Mouse (Mus musculus): Measurements from ENCODE around the gene Zbtb7a. TPM values are rescaled to one million over a fixed set of nuclear protein-coding genes. Genes with fewer than 3 reads are reported as not detected.
"Not testable (repeated sequence)": the region's sequence is repeated elsewhere in the genome, so short reads cannot be mapped to it uniquely, and the experiment has no call there.

Zbtb7a gene
- polyA plus RNA-seq, 1 experiment from 2014 or later, result 94.1 TPM

DNA sequence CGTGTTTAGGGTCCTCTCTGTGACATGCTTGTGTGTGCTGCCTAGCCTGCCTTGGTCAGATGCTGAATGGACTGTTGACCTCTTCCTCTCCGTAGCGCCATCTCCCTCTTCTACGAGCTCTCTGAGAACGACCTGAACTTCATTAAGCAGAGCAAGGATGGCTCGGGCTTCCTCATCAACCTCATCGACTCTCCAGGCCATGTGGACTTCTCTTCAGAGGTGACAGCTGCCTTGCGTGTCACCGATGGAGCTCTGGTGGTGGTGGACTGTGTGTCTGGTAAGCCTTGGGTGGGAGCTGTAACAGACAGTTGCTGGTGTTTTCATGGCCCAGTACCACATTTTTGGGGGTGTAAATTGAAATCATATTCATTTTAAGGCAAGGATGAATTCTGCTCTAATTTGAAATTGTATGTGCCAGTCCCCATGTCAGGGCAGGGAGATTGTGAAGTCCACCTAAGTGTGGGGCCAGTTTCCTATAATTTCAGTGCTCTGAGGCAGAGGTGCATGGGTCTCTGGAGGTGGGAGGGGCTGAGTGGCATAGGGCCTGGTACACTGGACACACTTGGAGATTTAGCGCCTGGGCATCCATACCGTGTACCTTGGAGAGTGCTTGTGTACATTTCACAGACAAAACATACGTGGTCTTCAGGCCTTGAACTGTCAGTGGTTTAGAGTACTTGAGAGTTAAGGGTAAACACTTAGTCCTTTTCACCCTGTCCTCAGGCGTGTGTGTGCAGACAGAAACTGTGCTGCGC lies 43.1 kb downstream of the Zbtb7a start:
- Histone ChIP-seq H3K9ac (ENCODE audit: low read length) (peak overlapping the region; percentile 99), H3K4me1 (replicated peaks; ENCODE audit: control insufficient read depth, insufficient read depth) (peaks cover 4% of the 10 kb centered on the region; the same call in 1 of the 2 replicates), H3K27ac (replicated peaks) (no peak overlapping the region), H3K4me2 (replicated peaks; ENCODE audit: low read depth) (peak overlapping the region; percentile 72), H3K4me3 (ENCODE audit: low read depth, low read length) (peak overlapping the region; percentile 94), H3K36me3 (ENCODE audit: control insufficient read depth, insufficient read depth, low read length) (peaks cover 41% of the 10 kb centered on the region), H3K27me3 (ENCODE audit: control insufficient read depth, insufficient read depth, low read length) (no peaks in the 10 kb centered on the region), H3K9me3 (ENCODE audit: control insufficient read depth, low read length) (no peaks in the 10 kb centered on the region)
- DNase-seq (ENCODE audit: low spot score) (no peak), ATAC-seq (ENCODE audit: low FRiP score, low TSS enrichment) (no peak)
- TF ChIP-seq EP300 (optimal IDR thresholded peaks at IDR 0.05) (no peak), CTCF (IDR thresholded peaks at IDR 0.05; ENCODE audit: low read depth) (no peak)
- WGBS, result 53% methylated on average over 14 of the region's 14 CpGs

DNA sequence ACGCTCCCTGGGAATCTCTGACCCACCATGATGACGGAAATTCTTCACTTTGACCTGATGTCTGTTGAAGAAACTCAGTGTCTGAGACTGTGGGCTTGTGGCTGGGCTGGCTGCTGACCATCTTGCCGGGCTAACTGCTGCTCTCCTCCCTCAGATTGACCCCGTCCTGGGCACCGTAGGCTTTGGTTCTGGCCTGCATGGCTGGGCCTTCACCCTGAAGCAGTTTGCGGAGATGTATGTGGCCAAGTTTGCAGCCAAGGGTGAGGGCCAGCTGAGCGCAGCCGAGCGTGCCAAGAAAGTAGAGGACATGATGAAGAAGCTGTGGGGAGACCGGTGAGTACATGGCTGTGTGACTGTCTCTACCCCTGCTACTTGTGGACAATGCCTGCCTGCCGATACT lies 43.9 kb downstream of the Zbtb7a start:
- no peak overlapping the region for H3K4me2 ChIP-seq (replicated peaks; ENCODE audit: low read depth)
- no peak overlapping the region for H3K4me3 ChIP-seq (ENCODE audit: low read depth, low read length)
- no peak for ATAC-seq (ENCODE audit: low FRiP score, low TSS enrichment)
- WGBS, result 86% methylated on average over 11 of the region's 11 CpGs
- no peaks in the 10 kb centered on the region for H3K9me3 ChIP-seq (ENCODE audit: control insufficient read depth, low read length)
- peaks cover 8% of the 10 kb centered on the region; the same call in 1 of the 2 replicates for H3K4me1 ChIP-seq (replicated peaks; ENCODE audit: control insufficient read depth, insufficient read depth)
- H3K27ac ChIP-seq (replicated peaks), result no peak overlapping the region
- TF ChIP-seq EP300 (optimal IDR thresholded peaks at IDR 0.05) (no peak), CTCF (IDR thresholded peaks at IDR 0.05; ENCODE audit: low read depth) (no peak)
- DNase-seq (ENCODE audit: low spot score), result no peak
- peaks cover 41% of the 10 kb centered on the region for H3K36me3 ChIP-seq (ENCODE audit: control insufficient read depth, insufficient read depth, low read length)
- no peak overlapping the region; the same call in 1 of the 2 replicates for H3K9ac ChIP-seq (ENCODE audit: low read length)
- H3K27me3 ChIP-seq (ENCODE audit: control insufficient read depth, insufficient read depth, low read length), result no peaks in the 10 kb centered on the region

DNA sequence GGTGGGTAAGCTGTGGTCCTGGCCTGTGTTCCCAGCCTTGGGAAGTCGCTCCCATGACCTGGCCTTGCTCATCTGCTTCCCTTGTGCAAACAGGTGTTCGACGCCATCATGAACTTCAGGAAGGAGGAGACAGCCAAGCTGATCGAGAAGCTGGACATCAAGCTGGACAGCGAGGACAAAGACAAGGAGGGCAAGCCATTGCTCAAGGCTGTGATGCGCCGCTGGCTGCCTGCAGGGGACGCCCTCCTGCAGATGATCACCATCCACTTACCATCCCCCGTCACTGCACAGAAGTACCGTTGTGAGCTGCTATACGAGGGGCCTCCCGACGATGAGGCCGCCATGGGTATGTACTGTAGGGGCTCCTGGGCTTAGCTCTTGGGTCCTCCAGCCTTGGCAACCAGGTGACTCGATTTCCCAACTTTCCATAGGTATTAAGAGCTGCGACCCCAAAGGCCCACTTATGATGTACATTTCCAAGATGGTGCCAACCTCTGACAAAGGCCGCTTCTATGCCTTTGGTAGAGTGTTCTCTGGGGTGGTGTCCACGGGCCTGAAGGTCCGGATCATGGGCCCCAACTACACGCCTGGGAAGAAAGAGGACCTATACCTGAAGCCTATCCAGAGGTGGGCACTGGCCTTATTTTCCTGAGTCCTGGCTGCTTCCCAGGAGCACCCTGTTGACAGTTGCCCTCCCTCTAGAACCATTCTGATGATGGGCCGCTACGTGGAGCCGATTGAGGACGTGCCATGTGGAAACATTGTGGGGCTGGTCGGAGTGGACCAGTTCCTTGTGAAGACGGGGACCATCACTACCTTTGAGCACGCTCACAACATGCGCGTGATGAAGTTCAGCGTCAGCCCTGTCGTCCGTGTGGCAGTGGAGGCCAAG lies 44.7 kb downstream of the Zbtb7a start:
- Histone ChIP-seq H3K27ac (replicated peaks) (no peak overlapping the region; the same call in 1 of the 2 replicates), H3K4me3 (ENCODE audit: low read depth, low read length) (no peak overlapping the region), H3K4me1 (replicated peaks; ENCODE audit: control insufficient read depth, insufficient read depth) (peaks cover 9% of the 10 kb centered on the region; the same call in 1 of the 2 replicates), H3K9ac (ENCODE audit: low read length) (no peak overlapping the region), H3K9me3 (ENCODE audit: control insufficient read depth, low read length) (no peaks in the 10 kb centered on the region), H3K27me3 (ENCODE audit: control insufficient read depth, insufficient read depth, low read length) (no peaks in the 10 kb centered on the region), H3K4me2 (replicated peaks; ENCODE audit: low read depth) (no peak overlapping the region), H3K36me3 (ENCODE audit: control insufficient read depth, insufficient read depth, low read length) (peaks cover 41% of the 10 kb centered on the region)
- peak; percentile 42 for TF ChIP-seq CTCF (IDR thresholded peaks at IDR 0.05; ENCODE audit: low read depth)
- TF ChIP-seq EP300 (optimal IDR thresholded peaks at IDR 0.05), result no peak
- no peak for DNase-seq (ENCODE audit: low spot score)
- WGBS, result 89% methylated on average over 32 of the region's 32 CpGs
- no peak for ATAC-seq (ENCODE audit: low FRiP score, low TSS enrichment)

DNA sequence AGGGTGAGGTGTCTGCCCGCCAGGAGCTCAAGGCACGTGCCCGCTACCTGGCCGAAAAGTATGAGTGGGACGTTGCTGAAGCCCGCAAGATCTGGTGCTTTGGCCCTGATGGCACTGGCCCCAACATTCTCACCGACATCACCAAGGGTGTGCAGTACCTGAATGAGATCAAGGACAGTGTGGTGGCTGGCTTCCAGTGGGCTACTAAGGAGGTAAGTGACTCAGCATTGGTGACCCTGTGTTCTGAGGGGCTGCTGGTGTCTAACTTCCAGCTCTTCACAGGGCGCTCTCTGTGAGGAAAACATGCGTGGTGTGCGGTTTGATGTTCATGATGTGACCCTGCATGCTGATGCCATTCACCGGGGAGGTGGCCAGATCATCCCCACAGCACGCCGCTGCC lies 45.9 kb downstream of the Zbtb7a start:
- Histone ChIP-seq H3K4me3 (ENCODE audit: low read depth, low read length) (no peak overlapping the region), H3K27ac (replicated peaks) (no peak overlapping the region), H3K36me3 (ENCODE audit: control insufficient read depth, insufficient read depth, low read length) (peaks cover 41% of the 10 kb centered on the region), H3K4me2 (replicated peaks; ENCODE audit: low read depth) (no peak overlapping the region), H3K9ac (ENCODE audit: low read length) (no peak overlapping the region), H3K27me3 (ENCODE audit: control insufficient read depth, insufficient read depth, low read length) (no peaks in the 10 kb centered on the region), H3K4me1 (replicated peaks; ENCODE audit: control insufficient read depth, insufficient read depth) (peaks cover 8% of the 10 kb centered on the region; the same call in 1 of the 2 replicates), H3K9me3 (ENCODE audit: control insufficient read depth, low read length) (no peaks in the 10 kb centered on the region)
- DNase-seq (ENCODE audit: low spot score), result no peak
- 90% methylated on average over 13 of the region's 13 CpGs for WGBS
- ATAC-seq (ENCODE audit: low FRiP score, low TSS enrichment), result no peak
- no peak for TF ChIP-seq CTCF (IDR thresholded peaks at IDR 0.05; ENCODE audit: low read depth)
- no peak for TF ChIP-seq EP300 (optimal IDR thresholded peaks at IDR 0.05)

DNA sequence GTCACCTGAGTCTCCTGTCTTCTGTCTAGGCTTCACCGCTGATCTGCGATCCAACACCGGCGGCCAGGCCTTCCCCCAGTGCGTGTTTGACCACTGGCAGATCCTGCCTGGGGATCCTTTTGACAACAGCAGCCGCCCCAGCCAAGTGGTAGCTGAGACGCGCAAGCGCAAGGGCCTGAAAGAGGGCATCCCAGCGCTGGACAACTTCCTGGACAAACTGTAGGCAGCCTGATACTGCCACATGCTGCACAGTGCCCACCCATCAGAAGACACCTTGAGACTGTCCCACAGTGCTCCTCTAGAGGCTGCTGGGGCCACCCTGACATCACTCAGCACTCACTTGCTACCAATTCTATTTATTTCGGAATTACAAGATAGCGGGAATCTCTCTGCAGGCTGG lies 46.8 kb downstream of the Zbtb7a start:
- not testable (repeated sequence) for H3K27me3 ChIP-seq (ENCODE audit: control insufficient read depth, insufficient read depth, low read length); ATAC-seq (ENCODE audit: low FRiP score, low TSS enrichment); H3K4me1 ChIP-seq (replicated peaks; ENCODE audit: control insufficient read depth, insufficient read depth); H3K4me2 ChIP-seq (replicated peaks; ENCODE audit: low read depth); H3K4me3 ChIP-seq (ENCODE audit: low read depth, low read length); H3K9ac ChIP-seq (ENCODE audit: low read length); DNase-seq (ENCODE audit: low spot score); H3K9me3 ChIP-seq (ENCODE audit: control insufficient read depth, low read length)
- peaks cover 44% of the 10 kb centered on the region for H3K36me3 ChIP-seq (ENCODE audit: control insufficient read depth, insufficient read depth, low read length)
- 79% methylated on average over 12 of the region's 12 CpGs for WGBS
- H3K27ac ChIP-seq (replicated peaks), result peak overlapping the region; percentile 71; the same call in 1 of the 2 replicates
